Mouse (Mus musculus): ENCODE measurements around the gene Jup.

DNA sequence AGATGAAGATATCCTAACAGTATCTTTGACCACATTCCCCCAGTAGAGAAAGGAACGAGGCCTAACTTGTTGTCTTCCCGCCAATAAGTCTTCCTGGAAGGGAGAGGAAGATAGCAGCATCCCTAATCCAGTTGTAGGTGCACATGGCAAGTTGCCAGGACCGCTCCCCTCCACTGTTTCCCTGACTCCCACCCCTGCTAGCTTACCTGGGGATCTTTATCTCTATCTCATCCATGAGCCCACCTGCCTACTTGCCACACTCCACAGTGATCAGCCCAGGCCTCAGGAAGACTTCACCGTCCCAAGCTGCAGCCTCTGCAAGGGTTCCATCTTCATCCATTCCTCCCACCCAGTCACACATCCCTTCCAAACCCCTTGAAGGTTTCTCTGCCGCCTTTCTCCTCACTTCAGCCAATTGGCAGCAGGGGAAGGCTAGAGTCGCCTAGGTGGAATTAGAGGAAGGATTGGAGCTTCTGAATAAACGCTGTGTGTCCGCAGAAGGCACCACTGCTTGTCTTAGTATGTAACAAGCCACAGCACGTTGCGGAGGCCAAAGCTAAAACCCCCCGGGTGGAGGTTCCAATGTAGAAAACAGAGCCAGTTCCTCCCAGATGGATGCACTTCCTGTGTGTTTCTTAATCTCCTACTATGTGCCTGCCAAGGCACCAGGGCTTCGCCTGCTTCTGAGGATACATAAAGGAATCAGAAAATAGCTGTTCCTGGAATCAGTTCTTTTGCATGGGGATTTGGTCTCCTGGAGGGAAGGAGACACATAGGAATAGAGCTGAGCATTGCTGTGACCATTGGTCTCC, 2.4 kb upstream of the Jup start:
- no peak for TF ChIP-seq CTCF (IDR thresholded peaks at IDR 0.05; ENCODE audit: extremely low read depth, insufficient read depth, low read length)
- no peak for TF ChIP-seq POLR2A (IDR thresholded peaks at IDR 0.05; ENCODE audit: extremely low read depth, insufficient read depth, low read length)
